Mouse (Mus musculus) MEL (cell line): ENCODE measurements at regions not wholly inside any gene's neighbourhood (a gene's known extent, or its start where the extent isn't known, plus 50 kb on each side); places are given as distances from the start of the nearest gene placed in this dataset.

Experiments
- DNase-seq: peaks from one replicate; pipeline ENCODE4 v3.0.0; 2011; ENCODE audit warnings: low read depth, low spot score
- H3K27ac ChIP-seq: 2 replicates; pipeline ENCODE4 v1.5.1; 2012; ENCODE audit warnings: low read depth, mild to moderate bottlenecking, control low read depth, low read length, moderate library complexity; ENCODE audit not compliant: control insufficient read depth
- H3K27me3 ChIP-seq, 2 experiments: fragments of 150-350 bp in 1 of 2; sonication (generic) in 1 of 2; 2 replicates each; pipeline ENCODE4 v1.6.1; 2012; ENCODE audit warnings: low read length in 2 of 2, mild to moderate bottlenecking in 2 of 2, improper control_type of control experiment in 1 of 2, moderate library complexity in 1 of 2; ENCODE audit not compliant: insufficient read depth in 2 of 2, control insufficient read depth in 1 of 2
- H3K36me3 ChIP-seq, 2 experiments: 2 replicates each; pipeline ENCODE4 v1.6.1; 2012 to 2014; ENCODE audit warnings: low read length in 2 of 2, improper control_type of control experiment in 1 of 2, inconsistent platforms in 1 of 2, mild to moderate bottlenecking in 1 of 2; ENCODE audit not compliant: insufficient read depth in 2 of 2, control insufficient read depth in 1 of 2
- H3K4me1 ChIP-seq, 2 experiments: fragments of 150-350 bp in 1 of 2; sonication (generic) in 1 of 2; 2 replicates each; pipeline ENCODE4 v1.6.1; 2012; ENCODE audit warnings: low read length in 2 of 2, improper control_type of control experiment in 1 of 2, mild to moderate bottlenecking in 1 of 2; ENCODE audit not compliant: insufficient read depth in 2 of 2, control insufficient read depth in 1 of 2
- H3K4me3 ChIP-seq, 2 experiments: fragments of 150-350 bp in 1 of 2; sonication (generic) in 1 of 2; 2 replicates each; pipeline ENCODE4 v1.5.1; 2012; ENCODE audit warnings: low read depth in 2 of 2, low read length in 2 of 2, mild to moderate bottlenecking in 2 of 2, moderate library complexity in 2 of 2, control low read depth in 1 of 2, improper control_type of control experiment in 1 of 2; ENCODE audit not compliant: control insufficient read depth in 1 of 2, insufficient read depth in 1 of 2
- H3K79me2 ChIP-seq: 2 replicates; pipeline ENCODE4 v1.6.1; 2012; ENCODE audit warnings: mild to moderate bottlenecking, low read length, moderate library complexity; ENCODE audit not compliant: control insufficient read depth, poor library complexity, insufficient read depth
- H3K9ac ChIP-seq: 2 replicates; pipeline ENCODE4 v1.6.1; 2012; ENCODE audit warnings: low read depth, mild to moderate bottlenecking, control low read depth, low read length, moderate library complexity; ENCODE audit not compliant: control insufficient read depth, poor library complexity, severe bottlenecking
- H3K9me3 ChIP-seq: fragments of 150-350 bp; sonication (generic); replicated peaks from 2 replicates; pipeline ENCODE4 v1.6.1; 2012; ENCODE audit warnings: mild to moderate bottlenecking, low read length, improper control_type of control experiment, moderate library complexity; ENCODE audit not compliant: insufficient read depth
- CHD1 ChIP-seq: IDR thresholded peaks from 2 replicates; pipeline ENCODE4 v1.6.1; 2012; ENCODE audit warnings: low read depth, mild to moderate bottlenecking, inconsistent platforms, low read length, improper control_type of control experiment
- CTCF ChIP-seq, 3 experiments: IDR thresholded peaks in 2 of 3; conservative IDR thresholded peaks in 1 of 3; 2 replicates each; pipeline ENCODE4 v1.5.1; 2011 to 2012; ENCODE audit warnings: low read length in 3 of 3, low read depth in 2 of 3, mild to moderate bottlenecking in 2 of 3, improper control_type of control experiment in 1 of 3, inconsistent platforms in 1 of 3, mixed read lengths in 1 of 3, moderate library complexity in 1 of 3; ENCODE audit not compliant: control insufficient read depth in 1 of 3, insufficient read depth in 1 of 3, poor library complexity in 1 of 3, severe bottlenecking in 1 of 3
- EP300 ChIP-seq, 2 experiments: IDR thresholded peaks; 2 replicates each; pipeline ENCODE4 v1.6.1; 2011; ENCODE audit warnings: improper control_type of control experiment in 2 of 2, low read length in 2 of 2, low read depth in 1 of 2, mild to moderate bottlenecking in 1 of 2
- GABPA ChIP-seq: IDR thresholded peaks from 2 replicates; pipeline ENCODE4 v1.6.1; 2012; ENCODE audit warnings: low read depth, mild to moderate bottlenecking, inconsistent platforms, low read length, improper control_type of control experiment, moderate library complexity
- HCFC1 ChIP-seq: IDR thresholded peaks from 2 replicates; pipeline ENCODE4 v1.6.1; 2012; ENCODE audit warnings: low read depth, mild to moderate bottlenecking, inconsistent platforms, low read length, improper control_type of control experiment, moderate library complexity
- MAX ChIP-seq: IDR thresholded peaks from 2 replicates; pipeline ENCODE4 v1.6.1; 2011; ENCODE audit warnings: low read length, improper control_type of control experiment
- MYB ChIP-seq: IDR thresholded peaks from 2 replicates; pipeline ENCODE4 v1.6.1; 2011; ENCODE audit warnings: mild to moderate bottlenecking, low read depth, low read length, improper control_type of control experiment
- MYC ChIP-seq: IDR thresholded peaks from 2 replicates; pipeline ENCODE4 v1.6.1; 2011; ENCODE audit warnings: low read depth, mild to moderate bottlenecking, low read length, improper control_type of control experiment, moderate library complexity
- NRF1 ChIP-seq: IDR thresholded peaks from 2 replicates; pipeline ENCODE4 v1.6.1; 2014; ENCODE audit warnings: low read depth, mild to moderate bottlenecking, inconsistent platforms, low read length, improper control_type of control experiment, moderate library complexity; ENCODE audit not compliant: poor library complexity, insufficient read depth, severe bottlenecking
- POLR2A ChIP-seq, 2 experiments: IDR thresholded peaks; 2 replicates each; pipeline ENCODE4 v1.6.1; 2011 to 2012; ENCODE audit warnings: low read length in 2 of 2, mild to moderate bottlenecking in 2 of 2, control low read depth in 1 of 2, improper control_type of control experiment in 1 of 2, low read depth in 1 of 2, moderate library complexity in 1 of 2; ENCODE audit not compliant: control insufficient read depth in 1 of 2, insufficient read depth in 1 of 2, poor library complexity in 1 of 2
- POLR2AphosphoS2 ChIP-seq: IDR thresholded peaks from 2 replicates; pipeline ENCODE4 v1.6.1; 2011; ENCODE audit warnings: low read length, improper control_type of control experiment
- POLR2AphosphoS5 ChIP-seq: IDR thresholded peaks from 2 replicates; pipeline ENCODE4 v1.6.1; 2012; ENCODE audit warnings: low read depth, borderline replicate concordance, mild to moderate bottlenecking, inconsistent platforms, low read length, moderate library complexity, mixed read lengths
- RAD21 ChIP-seq: IDR thresholded peaks from 2 replicates; pipeline ENCODE4 v1.6.1; 2011; ENCODE audit warnings: mild to moderate bottlenecking, low read depth, low read length, improper control_type of control experiment
- RCOR1 ChIP-seq: IDR thresholded peaks from 2 replicates; pipeline ENCODE4 v1.6.1; 2012; ENCODE audit warnings: low read depth, mild to moderate bottlenecking, inconsistent platforms, low read length, improper control_type of control experiment
- SIN3A ChIP-seq: IDR thresholded peaks from 2 replicates; pipeline ENCODE4 v1.6.1; 2012; ENCODE audit warnings: low read length, improper control_type of control experiment, inconsistent platforms
- SMC3 ChIP-seq: IDR thresholded peaks from 2 replicates; pipeline ENCODE4 v1.6.1; 2011; ENCODE audit warnings: low read depth, low read length, improper control_type of control experiment
- TAL1 ChIP-seq: IDR thresholded peaks from 2 replicates; pipeline ENCODE4 v1.6.1; 2012; ENCODE audit warnings: mild to moderate bottlenecking, inconsistent platforms, low read length, moderate library complexity, mixed read lengths
- TCF12 ChIP-seq: IDR thresholded peaks from 2 replicates; pipeline ENCODE4 v1.6.1; 2014; ENCODE audit warnings: low read depth, mild to moderate bottlenecking, inconsistent platforms, low read length, improper control_type of control experiment, moderate library complexity
- UBTF ChIP-seq: IDR thresholded peaks from 2 replicates; pipeline ENCODE4 v1.6.1; 2012; ENCODE audit warnings: low read depth, mild to moderate bottlenecking, inconsistent platforms, low read length, improper control_type of control experiment, moderate library complexity, borderline replicate concordance; ENCODE audit not compliant: insufficient read depth
- USF2 ChIP-seq, 2 experiments: IDR thresholded peaks; 2 replicates each; pipeline ENCODE4 v1.6.1; 2011 to 2012; ENCODE audit warnings: improper control_type of control experiment in 2 of 2, low read length in 2 of 2, borderline replicate concordance in 1 of 2, inconsistent platforms in 1 of 2, low read depth in 1 of 2, mild to moderate bottlenecking in 1 of 2; ENCODE audit not compliant: insufficient read depth in 1 of 2
- ZKSCAN1 ChIP-seq: IDR thresholded peaks from 2 replicates; pipeline ENCODE4 v1.6.1; 2012; ENCODE audit warnings: low read depth, mild to moderate bottlenecking, inconsistent platforms, low read length, improper control_type of control experiment, moderate library complexity
- ZNF384 ChIP-seq: IDR thresholded peaks from 2 replicates; pipeline ENCODE4 v1.6.1; 2012; ENCODE audit warnings: low read depth, mild to moderate bottlenecking, inconsistent platforms, low read length, improper control_type of control experiment

DNA sequence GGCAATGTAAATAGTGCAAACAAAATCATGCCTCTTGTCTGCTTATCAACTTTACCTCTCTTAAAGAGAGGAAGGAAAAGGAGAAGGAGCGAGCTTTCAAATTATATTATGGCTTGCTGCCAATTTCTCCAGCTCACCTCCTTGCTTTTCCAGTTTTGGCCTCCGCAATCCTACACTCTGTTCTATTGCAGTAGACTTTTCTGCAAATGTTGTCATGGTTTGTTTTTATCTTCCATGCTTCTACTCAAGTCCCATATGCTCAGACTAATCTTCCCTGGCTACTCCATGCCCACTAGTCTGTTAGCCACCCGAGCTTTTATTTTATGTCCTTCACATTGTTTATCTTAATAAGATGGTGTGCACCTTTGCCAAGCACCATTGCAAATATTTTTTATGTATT lies 168.0 kb upstream of the Osr1 start:
- H3K27me3 ChIP-seq = no peaks in the 10 kb centered on the region
- no peaks in the 10 kb centered on the region for H3K79me2 ChIP-seq
- TF ChIP-seq TCF12 (no peak), NRF1 (no peak), MAX (no peak)
- H3K27ac ChIP-seq = no peak overlapping the region
- H3K9me3 ChIP-seq = no peaks in the 10 kb centered on the region
- H3K36me3 ChIP-seq = no peaks in the 10 kb centered on the region
- DNase-seq = no peak
- H3K4me3 ChIP-seq = no peak overlapping the region
- H3K4me1 ChIP-seq = no peaks in the 10 kb centered on the region
- H3K9ac ChIP-seq = no peak overlapping the region

DNA sequence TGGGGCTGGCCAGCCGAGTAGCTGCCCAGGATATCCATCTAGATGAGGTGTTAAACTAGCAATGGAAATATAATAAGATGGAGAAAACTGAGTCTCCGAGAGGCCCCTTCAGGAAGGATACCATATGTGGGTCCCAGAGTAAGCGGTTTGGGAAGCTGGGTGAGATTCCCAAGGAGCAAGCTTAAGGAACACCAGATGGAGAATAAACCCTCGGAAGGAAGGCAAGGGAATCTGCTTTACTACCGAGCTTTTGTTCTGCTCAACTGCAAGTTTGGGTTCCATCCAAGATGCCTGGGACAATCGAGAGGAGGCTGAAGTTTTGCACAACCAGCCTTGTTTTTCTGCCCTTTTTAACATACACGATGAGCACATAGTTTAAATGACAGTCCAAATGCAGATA lies 164.9 kb upstream of the Osr1 start:
- Histone ChIP-seq H3K4me3 (no peak overlapping the region), H3K27me3 (no peaks in the 10 kb centered on the region), H3K9me3 (no peaks in the 10 kb centered on the region), H3K36me3 (no peaks in the 10 kb centered on the region), H3K4me1 (no peaks in the 10 kb centered on the region), H3K27ac (no peak overlapping the region), H3K79me2 (no peaks in the 10 kb centered on the region), H3K9ac (no peak overlapping the region)
- TF ChIP-seq ZKSCAN1 (no peak), EP300 (IDR thresholded peaks at IDR 0.05; ENCODE audit: low read depth in 1 of 2, low read length in 2 of 2) (no peak), MYB (no peak), POLR2AphosphoS2 (no peak), MAX (no peak), SMC3 (no peak), GABPA (no peak), UBTF (no peak), MYC (no peak), RAD21 (no peak), CTCF (IDR thresholded peaks at IDR 0.05 in 2 of 3, conservative IDR thresholded peaks at IDR 0.05 in 1 of 3; ENCODE audit: control insufficient read depth in 1 of 3, insufficient read depth in 1 of 3, low read depth in 2 of 3, low read length in 3 of 3, poor library complexity in 1 of 3, severe bottlenecking in 1 of 3) (no peak), POLR2A (IDR thresholded peaks at IDR 0.05; ENCODE audit: control insufficient read depth in 1 of 2, insufficient read depth in 1 of 2, low read depth in 1 of 2, low read length in 2 of 2, poor library complexity in 1 of 2) (no peak), POLR2AphosphoS5 (no peak), ZNF384 (no peak), CHD1 (no peak), RCOR1 (no peak), HCFC1 (no peak), USF2 (IDR thresholded peaks at IDR 0.05; ENCODE audit: borderline replicate concordance in 1 of 2, insufficient read depth in 1 of 2, low read depth in 1 of 2, low read length in 2 of 2) (no peak), SIN3A (no peak), TAL1 (no peak)
- no peak for DNase-seq
